Mouse (Mus musculus) right cerebral cortex, postnatal 14 days (tissue): ENCODE measurements around the gene Pfkfb4.

Experiments
- DNase-seq: peaks from one replicate; pipeline ENCODE4 v3.0.0; 2022

Pfkfb4 gene

DNA sequence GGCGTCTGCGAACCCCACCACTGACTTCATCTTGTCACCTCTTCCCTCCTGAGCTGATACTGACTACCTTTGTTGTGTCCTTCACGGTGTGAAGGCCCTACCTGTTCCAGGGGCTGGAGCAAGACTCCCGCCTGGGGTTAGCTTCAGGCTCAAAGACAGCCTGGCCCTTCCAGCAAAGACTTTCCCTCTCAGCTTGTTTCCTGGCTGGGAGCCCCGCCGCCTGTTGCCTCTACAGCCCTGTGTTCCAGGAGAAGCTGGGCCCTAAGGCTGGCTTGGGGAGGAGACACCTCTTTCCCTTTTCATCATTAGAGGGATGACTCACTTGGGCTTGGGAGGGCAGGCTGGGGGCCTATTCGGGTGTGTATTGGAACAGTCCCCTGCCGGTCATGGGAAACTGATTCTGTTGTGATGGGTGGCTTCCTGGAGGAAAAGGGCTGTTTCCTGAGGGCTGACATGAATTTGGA lies 47.4 kb downstream of the Pfkfb4 start:
- DNase-seq: no peak

DNA sequence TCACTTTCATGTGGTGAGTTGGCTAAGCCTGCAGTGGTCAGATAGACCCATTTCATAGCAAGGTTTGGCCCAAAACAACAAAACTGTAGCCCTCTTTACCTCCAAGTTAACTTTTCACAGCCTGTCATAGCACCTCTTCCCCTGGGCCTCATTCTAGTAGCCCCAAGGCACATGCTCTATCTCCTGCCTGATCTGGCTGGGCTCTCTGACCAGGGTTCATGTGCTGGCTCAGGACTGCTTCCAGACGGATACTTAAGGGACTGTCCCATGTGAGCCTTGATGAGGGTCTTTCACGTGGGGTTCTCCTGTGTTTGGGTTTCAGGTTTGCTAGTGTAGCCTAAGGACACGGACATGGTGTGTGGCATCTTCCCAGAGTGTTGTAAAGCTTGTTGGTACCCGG lies 48.1 kb downstream of the Pfkfb4 start:
- DNase-seq: no peak

DNA sequence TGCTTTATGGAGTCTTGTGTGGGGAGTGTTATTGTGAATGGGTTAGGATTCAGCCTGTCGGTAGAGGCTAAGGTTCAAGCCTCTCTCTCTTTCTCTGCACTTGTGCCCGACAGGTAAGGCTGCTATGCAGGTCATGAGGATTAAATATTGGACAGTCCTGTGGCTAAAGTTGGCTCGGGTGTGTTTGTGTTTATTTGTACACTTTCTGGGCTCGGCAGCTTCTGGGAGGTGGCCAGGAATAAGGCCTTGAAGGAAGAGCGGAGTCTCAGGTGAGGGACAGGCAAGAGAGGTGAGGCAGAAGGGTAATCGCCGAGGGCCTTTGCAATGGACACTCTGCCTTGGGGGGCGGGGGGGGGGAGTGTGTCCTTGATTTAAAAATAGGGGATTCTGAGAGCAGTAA lies 48.6 kb downstream of the Pfkfb4 start:
- no peak for DNase-seq

- no peak for DNase-seq
These were observed 49.3 kb downstream of the Pfkfb4 start for GRCm38 (mm10) chr9:109040906-109041305.

GRCm38 (mm10) chr9:109041351-109041750 lies 49.8 kb downstream of the Pfkfb4 start:
- DNase-seq: no peak

DNA sequence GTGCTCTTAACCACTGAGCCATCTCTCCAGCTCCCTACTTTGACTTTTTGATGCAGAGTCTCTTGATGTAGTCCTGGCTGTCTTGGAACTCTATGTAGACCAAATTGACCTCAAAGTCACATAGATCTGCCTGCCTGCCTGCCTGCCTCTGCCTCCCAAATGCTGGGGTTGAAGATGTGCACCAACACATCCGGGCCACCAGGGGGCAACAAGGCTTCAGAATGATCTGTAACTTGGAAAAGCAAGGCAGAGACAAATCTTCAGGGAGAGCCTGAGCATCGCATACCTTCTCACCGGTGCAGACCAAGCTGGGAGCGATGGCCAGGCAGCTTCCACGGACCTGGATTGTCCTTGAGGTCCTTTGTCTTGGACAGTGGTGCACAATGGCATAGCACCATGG lies 54.7 kb downstream of the Pfkfb4 start:
- no peak for DNase-seq

DNA sequence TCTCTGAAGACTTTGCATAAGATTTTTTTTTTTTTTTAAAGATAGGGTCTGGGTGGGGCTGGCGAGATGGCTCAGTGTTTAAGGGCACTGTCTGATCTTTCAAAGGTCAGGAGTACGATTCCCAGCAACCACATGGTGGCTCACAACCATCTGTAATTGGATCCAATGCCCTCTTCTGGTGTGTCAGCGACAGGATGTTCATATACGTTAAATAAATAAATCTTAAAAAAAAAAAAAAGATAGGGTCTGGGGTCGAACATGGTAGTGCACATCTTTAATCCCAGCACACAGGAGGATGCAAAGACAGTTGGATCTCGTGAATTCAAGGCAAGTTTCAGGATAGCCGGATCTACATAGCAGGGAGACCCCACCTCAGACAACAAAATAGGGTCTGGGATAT lies 57.7 kb downstream of the Pfkfb4 start:
- DNase-seq: no peak

DNA sequence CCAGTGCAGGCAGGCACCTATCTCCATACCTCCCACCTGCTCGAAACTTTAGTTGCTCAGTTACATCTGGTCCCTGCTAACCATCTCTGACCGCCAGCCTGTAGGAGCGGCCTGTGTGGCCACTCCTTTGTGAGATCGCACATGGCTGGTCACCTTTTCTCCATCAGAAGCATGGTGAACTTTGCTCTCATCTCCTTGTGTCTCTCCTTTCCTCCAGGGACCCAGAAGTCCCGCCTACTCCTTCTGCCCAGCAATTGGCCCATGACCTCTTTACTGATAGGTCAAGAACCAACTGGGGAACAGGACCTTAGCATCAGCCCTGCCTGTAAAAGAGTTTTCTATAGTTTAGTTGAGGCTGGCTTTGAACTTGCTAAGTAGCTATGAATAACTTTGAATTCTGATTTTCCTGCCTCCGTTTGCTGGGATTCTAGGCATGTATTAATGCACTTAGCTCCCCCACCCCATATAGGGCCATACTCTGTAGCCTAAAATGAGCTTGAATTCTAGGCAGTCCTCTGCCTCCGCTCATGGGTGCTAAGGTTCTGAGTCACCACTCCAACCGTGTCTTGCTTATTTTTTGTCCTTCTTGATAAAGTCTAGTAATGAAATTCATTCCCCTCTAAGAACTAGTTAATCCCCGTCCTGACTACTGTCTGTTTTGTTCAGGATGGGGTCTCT lies 58.6 kb downstream of the Pfkfb4 start:
- DNase-seq: no peak

- no peak for DNase-seq
These were observed 59.1 kb downstream of the Pfkfb4 start for GRCm38 (mm10) chr9:109050674-109050997.

- no peak for DNase-seq
These were observed 59.5 kb downstream of the Pfkfb4 start for GRCm38 (mm10) chr9:109051011-109051501.

DNA sequence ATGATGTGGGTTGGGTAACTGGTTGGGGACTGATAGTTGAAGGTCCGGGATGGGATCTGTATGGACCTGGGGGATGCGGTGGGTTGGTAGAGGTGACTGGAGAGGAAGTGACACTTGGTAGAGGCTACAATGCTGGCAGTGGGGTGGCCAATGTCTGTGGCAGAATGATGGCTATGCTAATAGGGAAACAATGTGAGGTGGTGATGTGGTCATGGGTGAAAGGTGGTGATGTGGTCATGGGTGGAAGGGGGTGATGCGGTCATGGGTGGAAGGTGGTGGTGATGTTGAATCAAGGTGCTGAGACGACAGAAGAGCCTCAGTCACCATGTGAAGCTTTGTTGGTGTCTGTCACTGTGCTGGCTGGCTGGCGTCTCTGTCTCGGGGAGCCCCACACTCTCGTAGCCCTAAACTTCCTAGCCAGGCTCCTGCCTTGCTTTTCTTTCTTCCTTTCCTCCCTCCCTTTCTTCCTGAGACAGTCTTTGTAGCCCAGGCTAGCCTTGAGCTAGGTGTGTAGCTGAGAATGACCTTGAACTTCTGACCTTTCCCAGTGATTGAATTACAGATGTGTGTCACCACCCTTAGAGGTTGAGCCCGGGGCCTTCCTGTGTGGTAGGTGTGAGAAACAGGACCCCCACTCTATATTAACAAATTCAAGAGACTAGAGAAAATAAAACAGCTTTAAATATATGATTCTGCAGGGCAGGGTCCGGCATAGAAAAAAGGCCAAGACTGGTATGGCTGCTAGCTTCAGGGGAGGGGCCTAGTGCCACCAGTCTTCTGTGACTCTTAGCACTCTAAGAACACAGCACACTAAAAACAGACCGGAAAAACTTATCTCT lies 60.3 kb downstream of the Pfkfb4 start:
- DNase-seq: no peak

DNA sequence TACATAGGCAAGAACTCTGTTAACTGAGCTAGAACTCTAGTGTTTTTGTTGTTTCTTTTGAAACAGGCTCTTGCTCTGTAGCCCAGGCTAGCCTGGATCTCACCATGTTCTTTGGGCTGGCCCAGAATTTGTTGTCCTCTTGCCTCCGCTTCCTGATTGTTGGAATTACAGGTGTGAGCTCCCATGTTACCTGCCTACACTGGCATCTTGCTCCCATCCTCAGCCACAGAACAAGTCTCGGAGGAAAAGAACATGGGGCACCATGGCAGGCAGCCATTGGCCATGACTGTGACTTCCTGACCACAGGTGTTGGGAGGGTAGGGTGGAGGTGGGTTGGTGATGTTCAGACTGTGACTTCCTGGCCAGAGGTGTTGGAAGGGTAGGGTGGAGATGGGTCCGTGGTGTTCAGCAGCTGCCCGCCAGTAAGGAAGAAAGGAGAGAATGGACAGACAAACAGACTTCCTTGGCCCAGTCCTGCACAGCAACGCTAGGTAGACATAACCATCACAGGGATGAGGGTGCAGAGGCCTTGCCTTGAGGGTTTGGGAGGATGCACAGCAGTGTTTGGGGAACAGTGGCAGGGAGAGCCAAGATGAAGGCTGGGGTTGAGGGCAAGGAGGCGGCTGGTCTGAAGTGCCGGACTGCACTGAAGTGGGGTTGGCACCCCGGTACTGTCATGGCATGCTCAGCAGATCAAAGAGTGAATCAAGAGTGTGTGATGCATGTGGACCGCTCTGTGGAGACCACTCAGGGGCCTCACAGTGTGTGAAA lies 61.1 kb downstream of the Pfkfb4 start:
- DNase-seq: no peak

- no peak for DNase-seq
These were observed 61.8 kb downstream of the Pfkfb4 start for GRCm38 (mm10) chr9:109053366-109053765.

- no peak for DNase-seq
These were observed 62.3 kb downstream of the Pfkfb4 start for GRCm38 (mm10) chr9:109053851-109054250.

- peak; percentile 63 for DNase-seq
These were observed 63.1 kb downstream of the Pfkfb4 start for GRCm38 (mm10) chr9:109054712-109055111.

DNA sequence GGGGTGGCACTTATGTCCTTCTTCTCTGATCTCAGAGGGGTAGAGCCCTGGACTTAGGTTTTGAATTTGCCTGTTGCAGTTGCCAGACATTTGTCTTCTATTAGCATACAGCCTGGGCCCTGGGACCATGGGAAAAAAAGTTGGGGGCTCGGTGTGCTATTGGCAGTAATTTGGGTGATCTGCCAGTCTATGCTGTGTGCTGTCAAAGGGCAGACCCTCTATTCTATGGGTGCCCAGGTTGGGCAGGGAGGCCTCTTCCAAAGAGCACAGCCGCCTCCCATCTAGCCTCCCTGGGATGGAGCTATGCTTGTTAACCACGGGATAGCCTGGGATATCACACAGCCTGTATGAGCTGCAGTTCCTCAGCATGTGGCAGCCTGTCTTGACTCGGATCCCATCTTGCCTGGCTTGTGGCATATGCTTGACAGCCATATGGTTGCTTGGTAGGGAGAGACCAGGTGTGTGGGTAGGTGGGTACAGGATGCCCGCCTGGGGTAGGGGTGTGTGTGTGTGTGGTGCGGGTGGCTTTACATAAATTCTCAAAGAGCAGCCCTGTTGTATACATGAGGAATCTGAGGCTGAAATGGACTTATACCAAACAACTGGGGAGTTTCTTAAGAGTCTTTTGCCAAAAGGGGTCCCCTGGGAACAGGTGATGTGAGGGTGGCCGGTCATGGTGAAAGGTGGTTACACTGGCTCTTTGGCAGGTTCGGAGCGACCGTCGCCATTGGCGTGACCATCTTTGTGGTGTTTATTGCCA lies 63.9 kb downstream of the Pfkfb4 start:
- DNase-seq: no peak

DNA sequence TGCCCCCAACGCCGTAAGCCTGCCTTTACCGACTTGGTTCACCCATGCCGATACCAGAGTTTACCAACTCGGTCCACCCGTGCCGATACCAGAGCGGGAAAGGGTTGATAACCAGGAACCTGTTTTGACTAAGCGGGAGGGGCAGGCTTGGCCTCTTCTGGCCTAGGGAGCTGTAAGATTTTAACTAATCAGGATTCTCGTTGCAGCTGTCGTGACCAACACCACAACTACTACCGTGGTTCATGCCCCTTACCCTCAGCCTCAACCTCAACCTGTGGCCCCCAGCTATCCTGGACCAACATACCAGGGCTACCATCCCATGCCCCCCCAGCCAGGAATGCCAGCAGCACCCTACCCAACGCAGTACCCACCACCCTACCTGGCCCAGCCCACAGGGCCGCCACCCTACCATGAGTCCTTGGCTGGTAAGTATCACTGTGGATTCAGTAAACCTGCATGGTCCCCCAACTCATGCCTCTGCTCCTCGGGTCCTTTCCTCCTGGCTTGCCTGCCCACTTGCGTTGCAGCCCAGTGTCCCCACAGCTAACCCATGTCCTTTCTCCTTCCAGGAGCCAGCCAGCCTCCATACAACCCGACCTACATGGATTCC lies 64.6 kb downstream of the Pfkfb4 start:
- no peak for DNase-seq

DNA sequence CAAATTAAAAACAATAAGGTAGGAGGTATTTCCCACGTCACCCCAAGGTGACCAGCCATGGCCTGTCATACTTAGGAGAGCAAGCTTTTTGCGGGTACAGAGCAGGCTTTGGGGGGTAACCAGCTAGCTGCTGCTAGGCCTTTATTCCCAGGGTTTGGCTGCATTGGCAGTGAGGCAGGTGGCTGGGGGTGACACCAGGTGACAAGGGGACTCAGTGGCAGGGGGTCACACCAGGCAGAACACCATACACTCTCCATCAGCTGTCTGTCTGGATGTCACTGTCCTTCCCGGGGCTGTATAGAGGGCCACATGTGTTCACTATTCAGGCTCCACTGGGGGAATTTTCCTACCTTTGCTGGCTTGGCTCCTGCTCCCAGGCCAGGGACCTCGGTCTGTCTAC lies 65.3 kb downstream of the Pfkfb4 start:
- DNase-seq: no peak

- DNase-seq: no peak
These were observed 66.0 kb downstream of the Pfkfb4 start for GRCm38 (mm10) chr9:109057543-109057942.

GRCm38 (mm10) chr9:109058006-109058765 lies 66.6 kb downstream of the Pfkfb4 start:
- DNase-seq: no peak

- DNase-seq: peak; percentile 86
These were observed 67.7 kb downstream of the Pfkfb4 start, which contains the start of gene Trex1 for GRCm38 (mm10) chr9:109059136-109059903. Gene Trex1 (minus strand): TSS chr9:109059734.
